Mouse (Mus musculus): Measurements from ENCODE around the gene Prss38. TPM values are rescaled to one million over a fixed set of nuclear protein-coding genes. Genes with fewer than 3 reads are reported as not detected.

The Prss38 gene
- polyA plus RNA-seq, 1 experiment from 2014 or later = not detected

DNA sequence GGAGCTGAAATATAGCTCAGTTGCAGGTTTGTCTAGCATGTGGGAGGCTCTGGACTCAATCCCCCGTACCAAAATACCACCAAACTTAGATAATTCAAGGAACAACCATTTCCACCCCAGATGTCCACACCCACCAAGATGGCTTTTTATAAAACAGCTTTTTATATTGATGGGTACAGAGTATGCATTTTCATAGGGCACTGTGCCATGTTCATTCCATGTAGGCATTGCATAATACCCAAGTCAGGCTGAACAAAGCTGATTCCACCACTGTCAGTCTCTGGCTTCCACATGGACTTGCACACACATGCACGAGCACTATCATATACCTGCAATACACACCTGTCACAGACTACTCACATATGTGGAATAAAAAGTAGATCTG, 36.7 kb downstream of the Prss38 start:
- no peak overlapping the region for H3K4me2 ChIP-seq
- H3K9ac ChIP-seq = no peak overlapping the region
- H3K4me1 ChIP-seq = peaks cover 35% of the 10 kb centered on the region
- WGBS = 68% methylated on average over 2 of the region's 2 CpGs
- H3K4me3 ChIP-seq = no peak overlapping the region
- no peaks in the 10 kb centered on the region for H3K36me3 ChIP-seq
- H3K27ac ChIP-seq (replicated peaks) = no peak overlapping the region
- H3K9me3 ChIP-seq = no peaks in the 10 kb centered on the region
- no peaks in the 10 kb centered on the region for H3K27me3 ChIP-seq (replicated peaks)
- no peak for ATAC-seq (ENCODE audit: extremely low read depth, insufficient number of reproducible peaks, low FRiP score, low TSS enrichment)

DNA sequence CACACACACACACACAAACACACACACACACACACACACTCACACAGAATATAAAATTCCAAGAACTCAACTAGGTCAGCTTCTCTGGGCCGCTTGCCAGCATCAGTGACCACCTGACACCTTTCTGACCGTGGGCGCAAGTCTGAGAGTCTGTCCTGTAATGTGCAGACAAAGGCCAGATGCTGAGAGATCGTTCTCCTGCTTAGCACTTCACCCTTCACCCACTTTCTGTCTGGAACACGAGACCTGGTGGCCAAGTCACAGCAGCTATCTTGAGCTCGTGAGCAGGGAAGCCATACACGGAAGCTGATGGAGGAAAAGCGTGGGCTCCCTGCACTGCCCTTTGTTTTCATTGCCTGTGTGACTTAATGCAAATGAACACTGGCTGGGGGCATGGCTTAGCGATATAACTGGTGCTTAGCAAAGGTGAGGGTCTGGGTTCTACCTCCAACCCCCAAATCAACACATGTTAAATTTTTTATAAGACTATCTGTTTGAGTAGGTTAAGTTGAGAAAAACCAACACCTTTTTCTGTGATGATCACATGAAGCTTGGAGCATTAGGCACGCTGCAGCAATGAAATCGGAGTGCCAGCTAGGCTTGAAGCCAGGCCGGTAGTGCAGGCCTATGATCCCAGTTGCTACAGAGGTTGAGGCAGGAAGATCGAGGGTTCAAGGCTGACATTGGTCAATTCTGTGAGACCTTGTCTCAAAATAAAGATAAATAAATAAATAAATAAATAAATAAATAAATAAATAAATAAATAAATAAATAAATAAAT, 37.3 kb downstream of the Prss38 start:
- H3K27me3 ChIP-seq (replicated peaks) = no peaks in the 10 kb centered on the region

DNA sequence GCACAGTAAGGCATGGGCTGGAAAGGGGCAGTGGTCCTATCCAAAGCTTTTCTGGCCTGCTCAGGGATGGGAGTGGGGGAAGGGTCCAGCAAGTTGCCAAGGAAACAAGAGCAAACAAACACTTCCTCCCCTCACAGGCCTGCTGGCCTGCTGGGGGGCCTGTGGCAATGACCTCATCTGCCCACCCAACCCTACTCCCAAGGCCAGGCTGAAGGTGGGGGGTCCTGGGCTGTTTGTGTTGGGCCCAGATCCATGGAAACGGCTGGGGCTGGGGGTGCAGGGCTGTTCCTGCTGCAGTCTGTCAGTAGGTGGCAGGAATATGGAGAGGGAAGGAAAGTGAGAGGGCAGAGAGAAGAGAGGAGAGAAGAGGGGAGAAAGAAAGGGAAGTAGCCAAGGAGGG, 39.1 kb downstream of the Prss38 start:
- no peak overlapping the region for H3K9ac ChIP-seq
- H3K4me2 ChIP-seq = no peak overlapping the region
- H3K36me3 ChIP-seq = no peaks in the 10 kb centered on the region
- 0 out of 2 replicates have a peak, but pooled peaks cover 3% of the 10 kb centered on the region for H3K27me3 ChIP-seq (replicated peaks)
- ATAC-seq (ENCODE audit: extremely low read depth, insufficient number of reproducible peaks, low FRiP score, low TSS enrichment) = no peak
- H3K4me3 ChIP-seq = no peak overlapping the region
- WGBS = 6% methylated on average over 1 of the region's 1 CpGs
- H3K9me3 ChIP-seq = no peaks in the 10 kb centered on the region
- H3K4me1 ChIP-seq = peaks cover 35% of the 10 kb centered on the region
- H3K27ac ChIP-seq (replicated peaks) = 0 out of 2 replicates have a peak overlapping the region, but pooled peaks have one; percentile 6

More for the DNA sequence above, 37.3 kb downstream of the Prss38 start:
- Histone ChIP-seq H3K9me3 (no peaks in the 10 kb centered on the region), H3K9ac (no peak overlapping the region), H3K4me1 (peaks cover 35% of the 10 kb centered on the region), H3K27ac (replicated peaks) (peak overlapping the region; percentile 65), H3K4me2 (peak overlapping the region; percentile 18), H3K4me3 (no peak overlapping the region), H3K36me3 (no peaks in the 10 kb centered on the region)
- 41% methylated on average over 13 of the region's 13 CpGs for WGBS
- peak; percentile 40; the same call in 1 of the 2 replicates for ATAC-seq (ENCODE audit: extremely low read depth, insufficient number of reproducible peaks, low FRiP score, low TSS enrichment)

DNA sequence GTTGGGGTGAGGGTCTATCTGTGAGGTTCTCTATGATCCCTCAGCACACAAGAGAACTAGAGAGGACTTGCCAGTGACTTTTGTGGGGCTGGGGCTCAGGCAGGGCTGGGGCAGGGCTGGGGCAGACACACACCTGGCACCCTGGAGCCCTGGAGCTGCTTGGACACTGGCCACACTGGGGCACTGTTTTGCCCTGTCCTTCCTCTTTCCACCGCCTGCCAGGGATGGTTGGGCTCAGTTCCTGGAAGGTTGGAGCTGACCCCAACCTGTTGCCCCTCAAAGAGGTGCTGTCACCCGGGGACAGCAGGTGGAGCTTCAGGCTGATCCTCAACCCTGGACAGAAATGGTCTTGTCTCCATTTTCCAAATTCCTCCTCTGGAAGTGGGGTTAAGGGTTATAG, 39.5 kb downstream of the Prss38 start:
- no peak for ATAC-seq (ENCODE audit: extremely low read depth, insufficient number of reproducible peaks, low FRiP score, low TSS enrichment)
- 37% methylated on average over 2 of the region's 2 CpGs for WGBS
- H3K9me3 ChIP-seq = no peaks in the 10 kb centered on the region
- H3K27ac ChIP-seq (replicated peaks) = 0 out of 2 replicates have a peak overlapping the region, but pooled peaks have one; percentile 6
- H3K4me1 ChIP-seq = peaks cover 35% of the 10 kb centered on the region
- H3K27me3 ChIP-seq (replicated peaks) = peaks cover 7% of the 10 kb centered on the region; the same call in 1 of the 2 replicates
- no peaks in the 10 kb centered on the region for H3K36me3 ChIP-seq
- no peak overlapping the region for H3K9ac ChIP-seq
- H3K4me2 ChIP-seq = no peak overlapping the region
- no peak overlapping the region for H3K4me3 ChIP-seq

DNA sequence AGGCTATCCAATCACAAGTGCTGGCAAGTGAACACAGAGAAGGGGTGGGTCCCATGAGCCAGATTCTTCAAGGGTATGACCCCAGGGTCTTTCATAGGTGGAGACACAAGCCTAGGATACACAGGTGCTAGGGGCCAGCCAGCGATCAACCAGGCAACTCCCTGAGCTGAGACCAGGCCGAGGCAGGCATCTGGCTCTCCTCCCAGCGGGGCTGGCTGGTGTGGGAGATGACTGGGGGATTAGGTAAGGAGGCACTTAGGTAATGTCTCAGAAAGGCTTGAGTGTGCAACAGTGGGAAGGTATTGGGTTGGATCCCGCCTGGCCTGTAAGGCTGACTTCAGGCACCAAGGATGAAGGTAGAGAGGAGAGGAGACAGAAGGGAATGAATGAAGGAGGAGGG, 40.3 kb downstream of the Prss38 start:
- H3K27ac ChIP-seq (replicated peaks) = 0 out of 2 replicates have a peak overlapping the region, but pooled peaks have one; percentile 8
- peaks cover 35% of the 10 kb centered on the region for H3K4me1 ChIP-seq
- H3K27me3 ChIP-seq (replicated peaks) = peaks cover 7% of the 10 kb centered on the region; the same call in 1 of the 2 replicates
- no peaks in the 10 kb centered on the region for H3K36me3 ChIP-seq
- no peak overlapping the region for H3K4me3 ChIP-seq
- no peak overlapping the region for H3K4me2 ChIP-seq
- H3K9ac ChIP-seq = no peak overlapping the region
- 51% methylated on average over 4 of the region's 4 CpGs for WGBS
- H3K9me3 ChIP-seq = no peaks in the 10 kb centered on the region
- no peak for ATAC-seq (ENCODE audit: extremely low read depth, insufficient number of reproducible peaks, low FRiP score, low TSS enrichment)

DNA sequence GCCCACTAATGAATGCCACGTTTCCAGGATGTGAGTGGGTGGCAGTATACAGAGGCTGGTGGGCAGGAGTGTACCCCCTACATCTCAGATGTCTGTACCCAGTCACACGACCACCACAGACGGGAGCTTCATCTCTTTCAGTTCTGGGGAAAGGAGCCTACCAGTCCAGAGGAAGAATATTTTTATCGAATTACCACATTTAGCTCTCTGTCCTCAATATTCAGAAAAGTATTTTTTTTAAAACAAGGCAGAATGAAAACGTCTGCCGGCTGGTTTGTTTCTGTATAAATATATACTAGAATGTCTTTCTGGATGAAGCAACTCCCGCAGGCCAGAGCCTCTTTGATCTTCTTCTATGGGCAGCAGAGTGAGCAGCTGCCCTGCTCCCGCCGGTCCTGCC, 42.5 kb downstream of the Prss38 start:
- no peaks in the 10 kb centered on the region for H3K36me3 ChIP-seq
- H3K4me3 ChIP-seq = no peak overlapping the region
- peaks cover 33% of the 10 kb centered on the region for H3K4me1 ChIP-seq
- H3K27me3 ChIP-seq (replicated peaks) = peaks cover 23% of the 10 kb centered on the region
- no peak for ATAC-seq (ENCODE audit: extremely low read depth, insufficient number of reproducible peaks, low FRiP score, low TSS enrichment)
- WGBS = 59% methylated on average over 9 of the region's 9 CpGs
- H3K4me2 ChIP-seq = no peak overlapping the region
- H3K27ac ChIP-seq (replicated peaks) = no peak overlapping the region
- no peaks in the 10 kb centered on the region for H3K9me3 ChIP-seq
- no peak overlapping the region for H3K9ac ChIP-seq

DNA sequence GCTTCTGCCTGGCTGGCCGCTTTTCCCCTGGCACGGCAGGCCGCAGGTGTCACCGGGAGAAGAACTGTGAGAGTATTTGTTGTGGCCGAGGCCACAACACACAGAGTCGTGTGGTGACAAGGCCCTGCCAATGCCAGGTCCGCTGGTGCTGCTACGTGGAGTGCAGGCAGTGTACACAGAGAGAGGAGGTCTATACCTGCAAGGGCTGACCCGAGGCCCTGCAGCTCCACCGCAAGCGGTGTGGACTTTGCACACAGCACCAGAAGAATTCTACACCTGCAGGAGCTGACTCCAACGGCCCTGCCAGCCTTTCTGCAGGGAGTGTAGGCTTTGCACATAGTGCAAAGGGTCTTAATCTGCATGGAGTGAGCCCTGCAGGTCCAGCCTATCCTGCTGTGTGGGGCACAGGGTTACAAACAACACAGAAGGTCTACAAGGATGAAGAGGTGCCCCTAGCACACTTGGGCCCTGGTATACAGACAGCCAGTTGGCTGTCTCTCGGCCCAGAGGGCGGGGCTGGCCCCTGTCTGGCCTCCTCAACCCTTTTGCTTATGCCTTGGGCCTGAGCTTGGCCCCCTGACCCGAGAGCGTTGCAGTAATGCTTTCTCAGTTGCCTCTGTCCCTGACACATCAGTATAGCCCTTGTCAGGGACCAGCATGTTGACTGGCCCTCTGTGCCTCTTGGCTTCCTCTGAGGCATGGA, 44.1 kb downstream of the Prss38 start:
- Histone ChIP-seq H3K27me3 (replicated peaks) (peaks cover 23% of the 10 kb centered on the region), H3K9me3 (no peaks in the 10 kb centered on the region), H3K4me3 (no peak overlapping the region), H3K4me2 (no peak overlapping the region), H3K36me3 (no peaks in the 10 kb centered on the region), H3K9ac (no peak overlapping the region), H3K4me1 (peaks cover 17% of the 10 kb centered on the region), H3K27ac (replicated peaks) (no peak overlapping the region)
- 78% methylated on average over 16 of the region's 16 CpGs for WGBS
- ATAC-seq (ENCODE audit: extremely low read depth, insufficient number of reproducible peaks, low FRiP score, low TSS enrichment) = no peak

DNA sequence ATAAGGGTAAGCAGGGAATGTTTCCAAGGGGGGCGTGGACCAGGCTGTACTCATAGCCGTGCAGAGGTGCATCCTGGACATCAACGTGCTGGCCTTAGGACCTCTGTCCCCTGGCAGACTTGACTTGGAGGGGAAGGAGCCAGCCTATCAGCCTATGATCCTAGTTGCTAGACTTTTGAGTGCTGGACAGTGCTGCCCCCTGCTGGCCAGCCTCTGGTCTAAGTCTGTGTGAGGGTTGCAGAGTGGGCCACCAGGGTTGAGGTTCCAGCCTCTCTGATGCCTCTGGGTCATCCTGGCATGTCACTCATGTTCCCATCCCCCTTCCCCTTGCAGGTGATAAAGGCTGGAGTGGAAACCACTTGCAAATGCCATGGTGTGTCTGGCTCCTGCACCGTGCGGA, 44.9 kb downstream of the Prss38 start:
- no peaks in the 10 kb centered on the region for H3K9me3 ChIP-seq
- H3K9ac ChIP-seq = no peak overlapping the region
- no peak overlapping the region for H3K4me2 ChIP-seq
- H3K27ac ChIP-seq (replicated peaks) = no peak overlapping the region
- 41% methylated on average over 5 of the region's 5 CpGs for WGBS
- no peak overlapping the region for H3K4me3 ChIP-seq
- no peak for ATAC-seq (ENCODE audit: extremely low read depth, insufficient number of reproducible peaks, low FRiP score, low TSS enrichment)
- H3K36me3 ChIP-seq = no peaks in the 10 kb centered on the region
- H3K27me3 ChIP-seq (replicated peaks) = peaks cover 23% of the 10 kb centered on the region
- peaks cover 12% of the 10 kb centered on the region for H3K4me1 ChIP-seq

DNA sequence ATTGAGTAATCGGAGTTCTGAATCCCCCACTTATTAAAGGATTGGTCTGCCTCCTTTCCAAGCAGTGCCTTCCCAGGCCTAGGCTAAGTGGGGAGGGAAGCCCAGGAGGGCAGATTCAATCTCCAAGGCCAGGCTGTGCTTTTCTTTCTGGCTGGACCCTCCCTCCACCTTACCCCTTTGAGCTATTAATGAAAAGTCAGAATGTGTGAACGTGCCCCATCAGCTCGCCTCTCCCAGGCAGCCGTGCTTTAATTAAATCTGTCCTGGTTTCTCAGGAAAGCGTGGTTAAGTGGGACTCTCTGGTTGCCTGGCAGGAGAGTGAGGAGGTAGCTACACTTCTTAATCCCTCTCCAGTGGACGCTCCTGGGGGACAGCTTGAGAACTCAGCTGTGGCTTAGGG, 45.8 kb downstream of the Prss38 start:
- H3K36me3 ChIP-seq = no peaks in the 10 kb centered on the region
- 43% methylated on average over 6 of the region's 6 CpGs for WGBS
- H3K4me2 ChIP-seq = no peak overlapping the region
- peaks cover 23% of the 10 kb centered on the region for H3K27me3 ChIP-seq (replicated peaks)
- peaks cover 7% of the 10 kb centered on the region for H3K4me1 ChIP-seq
- no peak overlapping the region for H3K4me3 ChIP-seq
- H3K9me3 ChIP-seq = no peaks in the 10 kb centered on the region
- ATAC-seq (ENCODE audit: extremely low read depth, insufficient number of reproducible peaks, low FRiP score, low TSS enrichment) = no peak
- 0 out of 2 replicates have a peak overlapping the region, but pooled peaks have one; percentile 24 for H3K9ac ChIP-seq
- no peak overlapping the region for H3K27ac ChIP-seq (replicated peaks)

DNA sequence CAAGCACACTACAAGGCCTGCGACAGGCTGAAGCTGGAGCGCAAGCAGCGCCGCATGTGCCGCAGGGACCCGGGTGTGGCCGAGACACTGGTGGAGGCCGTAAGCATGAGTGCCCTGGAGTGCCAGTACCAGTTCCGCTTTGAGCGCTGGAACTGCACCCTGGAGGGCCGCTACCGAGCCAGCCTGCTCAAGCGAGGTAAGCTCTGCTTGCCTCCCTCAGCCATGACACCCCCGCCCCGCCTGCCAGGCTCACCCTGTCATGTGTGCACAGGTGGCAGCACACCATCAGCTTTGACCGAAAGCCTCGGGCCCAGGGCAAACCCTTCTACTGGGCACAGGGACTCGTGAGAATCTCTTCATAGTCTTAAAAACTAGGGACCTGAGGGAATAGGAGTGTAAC, 47.8 kb downstream of the Prss38 start:
- ATAC-seq (ENCODE audit: extremely low read depth, insufficient number of reproducible peaks, low FRiP score, low TSS enrichment) = no peak

DNA sequence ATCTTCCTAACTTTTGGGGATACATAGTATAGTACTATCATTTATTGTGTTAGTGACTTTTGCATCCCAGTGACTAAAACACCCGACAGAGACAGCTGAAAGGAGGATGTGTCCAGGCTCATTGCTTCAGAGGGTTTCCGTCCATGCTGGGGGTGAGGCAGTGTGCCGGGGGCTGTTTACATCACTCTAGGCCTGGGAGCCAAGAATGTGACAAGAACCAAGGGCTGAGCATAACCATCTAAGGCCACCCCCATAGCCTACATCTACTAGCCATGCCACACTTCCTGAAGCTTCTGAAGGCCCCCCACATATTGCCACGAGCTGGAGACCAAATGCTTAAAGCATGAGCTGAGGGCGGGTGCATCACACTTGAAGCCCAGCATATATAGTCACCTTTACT, 50.7 kb downstream of the Prss38 start:
- Histone ChIP-seq H3K27ac (replicated peaks) (no peak overlapping the region), H3K9ac (no peak overlapping the region), H3K9me3 (no peaks in the 10 kb centered on the region), H3K27me3 (replicated peaks) (peaks cover 18% of the 10 kb centered on the region), H3K4me3 (no peak overlapping the region), H3K4me1 (peaks cover 6% of the 10 kb centered on the region), H3K4me2 (no peak overlapping the region), H3K36me3 (no peaks in the 10 kb centered on the region)
- no peak for ATAC-seq (ENCODE audit: extremely low read depth, insufficient number of reproducible peaks, low FRiP score, low TSS enrichment)
- WGBS = 57% methylated on average over 5 of the region's 5 CpGs

More for the DNA sequence above, 47.8 kb downstream of the Prss38 start:
- Histone ChIP-seq H3K9me3 (no peaks in the 10 kb centered on the region), H3K27me3 (replicated peaks) (peaks cover 23% of the 10 kb centered on the region), H3K4me1 (peaks cover 7% of the 10 kb centered on the region), H3K4me3 (no peak overlapping the region), H3K4me2 (no peak overlapping the region), H3K27ac (replicated peaks) (no peak overlapping the region), H3K9ac (no peak overlapping the region), H3K36me3 (no peaks in the 10 kb centered on the region)
- 78% methylated on average over 18 of the region's 18 CpGs for WGBS
